ENCODE assay signal across 9 mouse cellular contexts in genomic region chr11:117847593-117848215, GRCm38 (mm10). TPM values are rescaled to one million over a fixed set of nuclear protein-coding genes. Genes with fewer than 3 reads are reported as not detected.
A peak's percentile ranks its signal among the peaks of the same experiment; 100 is the strongest.
DNase-seq lines count a peak whose midpoint lies in the region; ATAC-seq and TF ChIP-seq lines count a peak whose summit lies in the region.
"Had no signal": no experiment of that assay in that cellular context is flagged by ENCODE, and none has a peak within 500 bp of the region (broad histone marks: within the 10 kb centered on the region; RNA-seq: fewer than 3 reads in every experiment).

No protein-coding gene starts in this region.

- TF ChIP-seq EP300 in liver, postnatal 0 days (IDR thresholded peaks at IDR 0.05; ENCODE audit: low read depth) = no peak

- no peak for DNase-seq in heart, postnatal 25 days (ENCODE audit: low spot score)
- no peak for DNase-seq in forebrain, postnatal 0 days
- DNase-seq in liver, postnatal 0 days = no peak
- no peak for DNase-seq in ovary, postnatal 10 days (ENCODE audit: low spot score)
- DNase-seq in cerebellum, adult 11-12 months = no peak
- no peak for DNase-seq in B cell, adult 2 months

- intact Hi-C loops in heart, postnatal 25 days (cut with DNase I) = no loop called here

- H3K27me3 ChIP-seq in heart, embryonic 12.5 days (replicated peaks) = no peaks in the 10 kb centered on the region
- no peaks in the 10 kb centered on the region for H3K27me3 ChIP-seq in E14TG2a.4 (ENCODE audit: insufficient read depth, low read length)
- no peaks in the 10 kb centered on the region for H3K27me3 ChIP-seq in forebrain, postnatal 0 days (ENCODE audit: insufficient read depth, low read length)
- H3K27me3 ChIP-seq in liver, postnatal 0 days (ENCODE audit: insufficient read depth, low read length) = no peaks in the 10 kb centered on the region

- H3K4me2 ChIP-seq in heart, embryonic 12.5 days = peak overlapping the region; percentile 86
- peak overlapping the region; percentile 87; the same call in 1 of the 2 replicates for H3K4me2 ChIP-seq in forebrain, postnatal 0 days (ENCODE audit: low read depth)
- H3K4me2 ChIP-seq in liver, postnatal 0 days (ENCODE audit: low read depth, low read length) = peak overlapping the region; percentile 92

- peaks cover 27% of the 10 kb centered on the region for H3K4me1 ChIP-seq in heart, embryonic 12.5 days (replicated peaks)
- H3K4me1 ChIP-seq in E14TG2a.4 (replicated peaks; ENCODE audit: low read depth, low read length) = peaks cover 58% of the 10 kb centered on the region
- peaks cover 6% of the 10 kb centered on the region; the same call in 1 of the 2 replicates for H3K4me1 ChIP-seq in forebrain, postnatal 0 days (ENCODE audit: insufficient read depth)
- peaks cover 36% of the 10 kb centered on the region for H3K4me1 ChIP-seq in liver, postnatal 0 days (ENCODE audit: insufficient read depth)

- 74% methylated on average over 7 of the region's 7 CpGs for WGBS in heart, embryonic 12.5 days
- 80% methylated on average over 7 of the region's 7 CpGs for WGBS in forebrain, postnatal 0 days
- 60% methylated on average over 7 of the region's 7 CpGs for WGBS in liver, postnatal 0 days (ENCODE audit: insufficient replicate concordance)

- no peaks in the 10 kb centered on the region for H3K9me3 ChIP-seq in heart, embryonic 12.5 days (replicated peaks)
- H3K9me3 ChIP-seq in E14TG2a.4 (ENCODE audit: low read length) = no peaks in the 10 kb centered on the region
- no peaks in the 10 kb centered on the region for H3K9me3 ChIP-seq in forebrain, postnatal 0 days (ENCODE audit: low read length)
- no peaks in the 10 kb centered on the region for H3K9me3 ChIP-seq in liver, postnatal 0 days (ENCODE audit: low read length)

- no peak for TF ChIP-seq CTCF in E14TG2a.4 (conservative IDR thresholded peaks at IDR 0.05; ENCODE audit: low read length)
- no peak for TF ChIP-seq CTCF in forebrain, postnatal 0 days (IDR thresholded peaks at IDR 0.05; ENCODE audit: low read depth)
- TF ChIP-seq CTCF in liver, postnatal 0 days (IDR thresholded peaks at IDR 0.05; ENCODE audit: low read depth) = no peak

- H3K4me3 ChIP-seq in heart, embryonic 12.5 days = peak overlapping the region; percentile 74; the same call in 1 of the 2 replicates
- H3K4me3 ChIP-seq in E14TG2a.4 (replicated peaks; ENCODE audit: low read length) = peak overlapping the region; percentile 96
- peak overlapping the region; percentile 62 for H3K4me3 ChIP-seq in forebrain, postnatal 0 days (ENCODE audit: low read depth, low read length)
- peak overlapping the region; percentile 65 for H3K4me3 ChIP-seq in liver, postnatal 0 days (ENCODE audit: low read depth, low read length)

- no peak for ATAC-seq in heart, embryonic 12.5 days (ENCODE audit: insufficient number of reproducible peaks, low FRiP score)
- no peak for ATAC-seq in forebrain, postnatal 0 days
- no peak for ATAC-seq in liver, postnatal 0 days

- H3K9ac ChIP-seq in heart, embryonic 12.5 days = peak overlapping the region; percentile 85
- H3K9ac ChIP-seq in forebrain, postnatal 0 days = peak overlapping the region; percentile 95
- H3K9ac ChIP-seq in liver, postnatal 0 days (replicated peaks) = peak overlapping the region; percentile 83

- peaks cover 15% of the 10 kb centered on the region for H3K36me3 ChIP-seq in heart, embryonic 12.5 days
- H3K36me3 ChIP-seq in E14TG2a.4 (ENCODE audit: insufficient read depth, low read length) = peaks cover 24% of the 10 kb centered on the region
- no peaks in the 10 kb centered on the region for H3K36me3 ChIP-seq in forebrain, postnatal 0 days (ENCODE audit: insufficient read depth)
- H3K36me3 ChIP-seq in liver, postnatal 0 days (replicated peaks; ENCODE audit: insufficient read depth, low read length) = peaks cover 16% of the 10 kb centered on the region

- peak overlapping the region; percentile 97 for H3K27ac ChIP-seq in heart, embryonic 12.5 days (ENCODE audit: poor library complexity, severe bottlenecking)
- peak overlapping the region; percentile 99 for H3K27ac ChIP-seq in forebrain, postnatal 0 days (ENCODE audit: low read depth, low read length)
- H3K27ac ChIP-seq in liver, postnatal 0 days (ENCODE audit: low read depth) = peak overlapping the region; percentile 92

RNA-seq across cellular contexts. Expression of gene Birc5, which starts 1.3 kb away (rescaled TPM):
- polyA plus RNA-seq in heart, embryonic 12.5 days (2016; fragmentation: Nextera tagmentation; extraction: Ambion mirVana) = 250 and 252 TPM in 2 replicates
- total RNA-seq in heart, postnatal 25 days (2021) = 1 to 10 TPM in 1 of 2 experiments, under 1 TPM in 1; 0.73 to 1.3 TPM
- total RNA-seq in forebrain, postnatal 0 days (2014; rRNA removed) = 5.7 and 6.2 TPM in 2 replicates
- polyA plus RNA-seq in forebrain, postnatal 0 days (2015; fragmentation: Nextera tagmentation; extraction: Ambion mirVana) = 24.9 and 31.4 TPM in 2 replicates
- 193 and 197 TPM in 2 replicates for polyA plus RNA-seq in liver, postnatal 0 days (2015; fragmentation: Nextera tagmentation; extraction: Ambion mirVana)

RNA-seq across cellular contexts. Expression of gene Tmem235, which starts 12.8 kb away (rescaled TPM):
- polyA plus RNA-seq in heart, embryonic 12.5 days (2016; fragmentation: Nextera tagmentation; extraction: Ambion mirVana) = not detected in 2 replicates
- total RNA-seq in heart, postnatal 25 days (2021) = not detected
- not detected in 2 replicates for total RNA-seq in forebrain, postnatal 0 days (2014; rRNA removed)
- not detected in 2 replicates for polyA plus RNA-seq in forebrain, postnatal 0 days (2015; fragmentation: Nextera tagmentation; extraction: Ambion mirVana)
- polyA plus RNA-seq in liver, postnatal 0 days (2015; fragmentation: Nextera tagmentation; extraction: Ambion mirVana) = not detected in 2 replicates
- polyA plus RNA-seq: gonadal fat pad, adult 2 months had no signal

RNA-seq across cellular contexts. Expression of gene Tk1, which starts 21.8 kb away (rescaled TPM):
- 101 and 105 TPM in 2 replicates for polyA plus RNA-seq in heart, embryonic 12.5 days (2016; fragmentation: Nextera tagmentation; extraction: Ambion mirVana)
- 1 to 10 TPM; 2.3 to 3.2 TPM for total RNA-seq in heart, postnatal 25 days (2021)
- 10.3 and 29.8 TPM in 2 replicates for total RNA-seq in forebrain, postnatal 0 days (2014; rRNA removed)
- polyA plus RNA-seq in forebrain, postnatal 0 days (2015; fragmentation: Nextera tagmentation; extraction: Ambion mirVana) = 11.1 and 12.2 TPM in 2 replicates
- polyA plus RNA-seq in liver, postnatal 0 days (2015; fragmentation: Nextera tagmentation; extraction: Ambion mirVana) = 96.8 and 101 TPM in 2 replicates

RNA-seq across cellular contexts. Expression of gene Afmid, which starts 22.0 kb away (rescaled TPM):
- 10.5 and 13.5 TPM in 2 replicates for polyA plus RNA-seq in heart, embryonic 12.5 days (2016; fragmentation: Nextera tagmentation; extraction: Ambion mirVana)
- total RNA-seq in heart, postnatal 25 days (2021) = 1 to 10 TPM; 4.3 to 5.6 TPM
- 3.6 and 3.8 TPM in 2 replicates for total RNA-seq in forebrain, postnatal 0 days (2014; rRNA removed)
- polyA plus RNA-seq in forebrain, postnatal 0 days (2015; fragmentation: Nextera tagmentation; extraction: Ambion mirVana) = 7.4 and 8.8 TPM in 2 replicates
- polyA plus RNA-seq in liver, postnatal 0 days (2015; fragmentation: Nextera tagmentation; extraction: Ambion mirVana) = 32.9 and 34.4 TPM in 2 replicates

RNA-seq across cellular contexts. Expression of gene Tha1, which starts 25.6 kb away (rescaled TPM):
- 3.7 and 4.9 TPM in 2 replicates for polyA plus RNA-seq in heart, embryonic 12.5 days (2016; fragmentation: Nextera tagmentation; extraction: Ambion mirVana)
- 1 to 10 TPM; 6.7 to 7.3 TPM for total RNA-seq in heart, postnatal 25 days (2021)
- total RNA-seq in forebrain, postnatal 0 days (2014; rRNA removed) = 5.9 and 8.2 TPM in 2 replicates
- 2.6 and 2.9 TPM in 2 replicates for polyA plus RNA-seq in forebrain, postnatal 0 days (2015; fragmentation: Nextera tagmentation; extraction: Ambion mirVana)
- 6.6 and 7.1 TPM in 2 replicates for polyA plus RNA-seq in liver, postnatal 0 days (2015; fragmentation: Nextera tagmentation; extraction: Ambion mirVana)
